Mouse (Mus musculus): Measurements from ENCODE around the gene Pcyt2. TPM values are rescaled to one million over a fixed set of nuclear protein-coding genes. Genes with fewer than 3 reads are reported as not detected.
A peak's percentile ranks its signal among the peaks of the same experiment; 100 is the strongest.

The Pcyt2 gene
- total and polyA plus RNA-seq, 3 experiments, result 29.0 to 146 (median 102) TPM

- peak within 1 kb of the TSS; percentile 54; the same call in 1 of the 2 replicates for H3K4me3 ChIP-seq (ENCODE audit: low read depth, low read length)
- H3K36me3 ChIP-seq (replicated peaks), result no peaks in the 10 kb centered on the region
- no peaks in the 10 kb centered on the region for H3K9me3 ChIP-seq (replicated peaks)
- peaks cover 29% of the 10 kb centered on the region for H3K4me1 ChIP-seq (ENCODE audit: insufficient read depth, low read depth, low read length)
- ATAC-seq (ENCODE audit: extremely low read depth, insufficient number of reproducible peaks, low FRiP score, poor library complexity, severe bottlenecking) (no peak), DNase-seq (ENCODE audit: low spot score) (no peak)
- peaks cover 32% of the 10 kb centered on the region for H3K27me3 ChIP-seq (ENCODE audit: insufficient read depth, low read length)
- TF ChIP-seq CTCF (IDR thresholded peaks at IDR 0.05; ENCODE audit: low read depth, low read length) (no peak), GATA2 (IDR thresholded peaks at IDR 0.05; ENCODE audit: borderline replicate concordance, low read depth, low read length) (no peak), GATA1 (IDR thresholded peaks at IDR 0.05; ENCODE audit: borderline replicate concordance, low read length) (no peak), POLR2AphosphoS5 (IDR thresholded peaks at IDR 0.05; ENCODE audit: insufficient replicate concordance, low read depth, low read length) (no peak), TAL1 (conservative IDR thresholded peaks at IDR 0.05; ENCODE audit: low read depth, low read length) (no peak)
These were observed 30.3 kb upstream of the Pcyt2 start, which contains the start of gene Myadml2 for GRCm38 (mm10) chr11:120648001-120648476. Myadml2 (minus strand) TSS chr11:120648158.

- TF ChIP-seq TAL1 (conservative IDR thresholded peaks at IDR 0.05; ENCODE audit: low read depth, low read length) (no peak), GATA2 (IDR thresholded peaks at IDR 0.05; ENCODE audit: borderline replicate concordance, low read depth, low read length) (no peak), GATA1 (IDR thresholded peaks at IDR 0.05; ENCODE audit: borderline replicate concordance, low read length) (no peak), CTCF (IDR thresholded peaks at IDR 0.05; ENCODE audit: low read depth, low read length) (no peak)
- Histone ChIP-seq H3K4me3 (ENCODE audit: low read depth, low read length) (no peak overlapping the region; the same call in 1 of the 2 replicates), H3K36me3 (replicated peaks) (no peaks in the 10 kb centered on the region), H3K9me3 (replicated peaks) (no peaks in the 10 kb centered on the region), H3K27me3 (ENCODE audit: insufficient read depth, low read length) (peaks cover 39% of the 10 kb centered on the region), H3K4me1 (ENCODE audit: insufficient read depth, low read depth, low read length) (peaks cover 37% of the 10 kb centered on the region)
- DNase-seq (ENCODE audit: low spot score) (no peak), ATAC-seq (ENCODE audit: extremely low read depth, insufficient number of reproducible peaks, low FRiP score, poor library complexity, severe bottlenecking) (no peak)
These were observed 29.5 kb upstream of the Pcyt2 start for GRCm38 (mm10) chr11:120647047-120647830.

DNA sequence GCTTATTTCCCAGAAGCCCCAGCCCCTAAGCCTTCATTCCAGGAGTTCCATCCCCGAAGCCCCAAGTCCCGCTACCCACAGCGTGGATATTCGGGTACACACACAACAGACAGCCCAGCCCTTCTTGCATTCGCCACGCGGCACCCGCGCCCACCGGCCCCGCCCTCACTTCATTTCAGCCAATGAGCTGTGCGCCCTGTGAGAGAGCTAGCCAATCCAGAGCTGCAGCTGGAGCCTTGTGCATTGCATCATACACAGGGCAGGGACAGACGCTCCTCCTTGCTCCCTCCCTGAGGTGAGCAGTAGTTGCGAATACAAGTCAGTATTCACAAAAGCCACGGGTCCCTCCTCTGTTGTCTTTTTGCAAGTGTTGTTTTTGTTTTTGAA, 25.9 kb upstream of the Pcyt2 start, which contains the start of gene Pycr1:
Gene Pycr1 (minus strand): TSS at position 169 of the 387 bp plus-strand sequence.
- TF ChIP-seq POLR2AphosphoS5 (IDR thresholded peaks at IDR 0.05; ENCODE audit: insufficient replicate concordance, low read depth, low read length) (no peak), GATA2 (IDR thresholded peaks at IDR 0.05; ENCODE audit: borderline replicate concordance, low read depth, low read length) (no peak), TAL1 (conservative IDR thresholded peaks at IDR 0.05; ENCODE audit: low read depth, low read length) (no peak)
- ATAC-seq (ENCODE audit: extremely low read depth, insufficient number of reproducible peaks, low FRiP score, poor library complexity, severe bottlenecking), result peak; percentile 100
- no peaks in the 10 kb centered on the region for H3K9me3 ChIP-seq (replicated peaks)
- peaks cover 37% of the 10 kb centered on the region for H3K27me3 ChIP-seq (ENCODE audit: insufficient read depth, low read length)
- peak; percentile 97 for DNase-seq (ENCODE audit: low spot score)
- peaks cover 19% of the 10 kb centered on the region for H3K36me3 ChIP-seq (replicated peaks)
- H3K4me3 ChIP-seq (ENCODE audit: low read depth, low read length), result peak within 1 kb of the TSS; percentile 70
- peaks cover 45% of the 10 kb centered on the region for H3K4me1 ChIP-seq (ENCODE audit: insufficient read depth, low read depth, low read length)

DNA sequence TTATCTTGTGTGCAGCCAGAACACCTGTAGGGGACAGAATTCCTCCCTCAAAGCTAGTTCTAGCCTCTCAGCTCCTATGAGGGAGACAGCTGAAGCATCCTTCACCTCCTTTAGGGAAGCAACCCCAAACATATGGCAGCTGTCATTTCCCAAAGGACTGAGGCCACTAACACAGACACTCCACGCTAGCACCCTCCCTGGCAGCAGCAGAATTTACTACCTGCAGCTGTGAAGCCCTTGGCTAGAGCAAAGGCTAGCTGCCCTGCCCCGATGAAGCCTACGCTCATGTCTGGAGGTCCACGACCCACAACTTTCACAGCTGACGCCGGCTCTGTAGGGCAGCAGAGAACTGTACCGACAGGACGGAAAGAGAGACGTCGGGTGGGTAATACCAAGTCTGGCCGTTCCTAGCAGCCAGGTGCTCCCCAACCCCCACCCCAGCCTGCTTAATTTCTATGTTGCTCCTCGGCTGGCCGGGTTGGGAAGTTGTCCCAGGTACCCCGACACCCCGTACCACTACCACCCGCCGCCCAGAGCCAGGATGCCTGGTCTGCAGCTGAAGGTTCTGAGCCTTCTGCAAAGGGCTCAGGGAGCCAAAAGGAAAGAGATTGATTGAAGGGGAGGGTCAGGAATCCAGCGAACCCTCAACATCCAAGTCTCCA, 25.3 kb upstream of the Pcyt2 start:
- peak; percentile 40 for DNase-seq (ENCODE audit: low spot score)
- H3K9me3 ChIP-seq (replicated peaks), result no peaks in the 10 kb centered on the region
- peaks cover 19% of the 10 kb centered on the region for H3K36me3 ChIP-seq (replicated peaks)
- no peak for ATAC-seq (ENCODE audit: extremely low read depth, insufficient number of reproducible peaks, low FRiP score, poor library complexity, severe bottlenecking)
- TF ChIP-seq TAL1 (conservative IDR thresholded peaks at IDR 0.05; ENCODE audit: low read depth, low read length) (no peak), POLR2AphosphoS5 (IDR thresholded peaks at IDR 0.05; ENCODE audit: insufficient replicate concordance, low read depth, low read length) (no peak), GATA1 (IDR thresholded peaks at IDR 0.05; ENCODE audit: borderline replicate concordance, low read length) (no peak), GATA2 (IDR thresholded peaks at IDR 0.05; ENCODE audit: borderline replicate concordance, low read depth, low read length) (no peak)
- H3K4me3 ChIP-seq (ENCODE audit: low read depth, low read length), result peak overlapping the region; percentile 70
- peaks cover 42% of the 10 kb centered on the region for H3K4me1 ChIP-seq (ENCODE audit: insufficient read depth, low read depth, low read length)
- peaks cover 35% of the 10 kb centered on the region for H3K27me3 ChIP-seq (ENCODE audit: insufficient read depth, low read length)

DNA sequence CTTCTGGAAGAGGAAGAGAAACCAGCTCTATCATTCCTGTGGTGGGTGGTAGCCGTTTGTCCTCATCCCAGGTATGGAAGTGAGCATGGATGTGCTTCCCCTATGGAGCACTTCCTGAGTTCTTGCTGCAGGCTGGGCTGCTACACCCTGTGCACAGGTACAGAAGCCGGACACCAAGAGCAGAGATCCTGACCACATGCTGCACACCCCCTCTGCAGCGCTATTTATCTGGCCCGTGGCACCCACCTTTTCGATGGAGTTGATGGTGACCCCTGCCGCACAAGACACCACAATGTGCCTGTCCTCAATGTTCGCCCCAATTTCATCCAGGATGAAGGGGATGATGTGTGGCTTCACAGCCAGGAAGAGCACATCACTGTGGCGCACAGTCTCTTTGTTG, 24.1 kb upstream of the Pcyt2 start:
- no peak overlapping the region for H3K4me3 ChIP-seq (ENCODE audit: low read depth, low read length)
- peaks cover 32% of the 10 kb centered on the region for H3K4me1 ChIP-seq (ENCODE audit: insufficient read depth, low read depth, low read length)
- peaks cover 23% of the 10 kb centered on the region for H3K27me3 ChIP-seq (ENCODE audit: insufficient read depth, low read length)
- DNase-seq (ENCODE audit: low spot score), result no peak
- ATAC-seq (ENCODE audit: extremely low read depth, insufficient number of reproducible peaks, low FRiP score, poor library complexity, severe bottlenecking), result no peak
- no peak for TF ChIP-seq POLR2AphosphoS5 (IDR thresholded peaks at IDR 0.05; ENCODE audit: insufficient replicate concordance, low read depth, low read length)
- no peak for TF ChIP-seq GATA1 (IDR thresholded peaks at IDR 0.05; ENCODE audit: borderline replicate concordance, low read length)
- no peak for TF ChIP-seq GATA2 (IDR thresholded peaks at IDR 0.05; ENCODE audit: borderline replicate concordance, low read depth, low read length)
- no peak for TF ChIP-seq CTCF (IDR thresholded peaks at IDR 0.05; ENCODE audit: low read depth, low read length)
- no peak for TF ChIP-seq TAL1 (conservative IDR thresholded peaks at IDR 0.05; ENCODE audit: low read depth, low read length)
- H3K36me3 ChIP-seq (replicated peaks), result peaks cover 27% of the 10 kb centered on the region
- no peaks in the 10 kb centered on the region for H3K9me3 ChIP-seq (replicated peaks)

GRCm38 (mm10) chr11:120641255-120641654, 23.5 kb upstream of the Pcyt2 start:
- no peak overlapping the region for H3K4me3 ChIP-seq (ENCODE audit: low read depth, low read length)
- TF ChIP-seq GATA2 (IDR thresholded peaks at IDR 0.05; ENCODE audit: borderline replicate concordance, low read depth, low read length) (no peak), TAL1 (conservative IDR thresholded peaks at IDR 0.05; ENCODE audit: low read depth, low read length) (no peak), CTCF (IDR thresholded peaks at IDR 0.05; ENCODE audit: low read depth, low read length) (no peak)
- no peak for ATAC-seq (ENCODE audit: extremely low read depth, insufficient number of reproducible peaks, low FRiP score, poor library complexity, severe bottlenecking)
- no peaks in the 10 kb centered on the region for H3K9me3 ChIP-seq (replicated peaks)
- peaks cover 20% of the 10 kb centered on the region; the same call in 1 of the 2 replicates for H3K27me3 ChIP-seq (ENCODE audit: insufficient read depth, low read length)
- H3K36me3 ChIP-seq (replicated peaks), result peaks cover 28% of the 10 kb centered on the region
- DNase-seq (ENCODE audit: low spot score), result no peak
- peaks cover 30% of the 10 kb centered on the region for H3K4me1 ChIP-seq (ENCODE audit: insufficient read depth, low read depth, low read length)
